Mouse (Mus musculus): ENCODE measurements around the gene Slc7a6os.
A peak's percentile ranks its signal among the peaks of the same experiment; 100 is the strongest.

Slc7a6os gene

GRCm38 (mm10) chr8:106176891-106177290 is 33.8 kb downstream of the Slc7a6os start:
- no peak for DNase-seq

- DNase-seq = no peak
Observed at GRCm38 (mm10) chr8:106173566-106173965, 37.2 kb downstream of the Slc7a6os start.

- DNase-seq = no peak
Observed at GRCm38 (mm10) chr8:106169934-106170480, 40.7 kb downstream of the Slc7a6os start.

- DNase-seq = peak; percentile 65
Observed at GRCm38 (mm10) chr8:106169017-106169933, 41.5 kb downstream of the Slc7a6os start.

GRCm38 (mm10) chr8:106168356-106169016 is 42.2 kb downstream of the Slc7a6os start, which contains the start of gene Slc7a6:
TSS of gene Slc7a6 (plus strand) at chr8:106168857.
- peak; percentile 98 for DNase-seq

GRCm38 (mm10) chr8:106165460-106165859 is 45.3 kb downstream of the Slc7a6os start:
- peak; percentile 86 for DNase-seq

GRCm38 (mm10) chr8:106163251-106163650 is 47.5 kb downstream of the Slc7a6os start:
- no peak for DNase-seq

GRCm38 (mm10) chr8:106159876-106160275 is 50.9 kb downstream of the Slc7a6os start:
- DNase-seq = no peak

GRCm38 (mm10) chr8:106158381-106158780 is 52.4 kb downstream of the Slc7a6os start:
- DNase-seq = no peak

- no peak for DNase-seq
Observed at GRCm38 (mm10) chr8:106157419-106157818, 53.3 kb downstream of the Slc7a6os start.

- DNase-seq = no peak
Observed at GRCm38 (mm10) chr8:106152876-106153275, 57.9 kb downstream of the Slc7a6os start.

GRCm38 (mm10) chr8:106151041-106151440 is 59.7 kb downstream of the Slc7a6os start:
- DNase-seq = no peak
